Mouse (Mus musculus) stomach, embryonic 14.5 days (tissue): ENCODE data around the gene Faxc. TPM values are rescaled to one million over a fixed set of nuclear protein-coding genes. Genes with fewer than 3 reads are reported as not detected.

Experiments used
- ATAC-seq: fragments of 200-750 bp; cut with Nextera tagmentation; 2 replicates; pipeline ENCODE4 v1.8.0; 2017; ENCODE audit warnings: low read depth, moderate TSS enrichment; ENCODE audit not compliant: insufficient number of reproducible peaks, insufficient read depth, low FRiP score
- H3K27ac ChIP-seq: fragments of 300-500 bp; sonication (generic); 2 replicates; pipeline ENCODE4 v1.5.1; 2014; ENCODE audit warnings: mild to moderate bottlenecking, low read length, moderate library complexity, mixed read lengths
- H3K27me3 ChIP-seq: fragments of 300-500 bp; sonication (generic); 2 replicates; pipeline ENCODE4 v1.6.1; 2014; ENCODE audit warnings: low read length, control low read depth, mixed read lengths; ENCODE audit not compliant: control insufficient read depth, insufficient read depth
- H3K36me3 ChIP-seq: fragments of 300-500 bp; sonication (generic); 2 replicates; pipeline ENCODE4 v1.6.1; 2014; ENCODE audit warnings: mild to moderate bottlenecking, control low read depth, low read length, moderate library complexity, mixed read lengths; ENCODE audit not compliant: control insufficient read depth, insufficient read depth
- H3K4me1 ChIP-seq: fragments of 300-500 bp; sonication (generic); 2 replicates; pipeline ENCODE4 v1.6.1; 2014; ENCODE audit warnings: low read length, control low read depth, mixed read lengths; ENCODE audit not compliant: control insufficient read depth, insufficient read depth
- H3K4me2 ChIP-seq: fragments of 300-500 bp; sonication (generic); replicated peaks from 2 replicates; pipeline ENCODE4 v1.6.1; 2014; ENCODE audit warnings: low read depth, low read length, control low read depth
- H3K4me3 ChIP-seq: fragments of 300-500 bp; sonication (generic); 2 replicates; pipeline ENCODE4 v1.5.1; 2014; ENCODE audit warnings: low read depth, low read length, control low read depth
- H3K9ac ChIP-seq: fragments of 300-500 bp; sonication (generic); replicated peaks from 2 replicates; pipeline ENCODE4 v1.6.1; 2014; ENCODE audit warnings: low read depth, mild to moderate bottlenecking, control low read depth, low read length, moderate library complexity, mixed read lengths
- H3K9me3 ChIP-seq: fragments of 300-500 bp; sonication (generic); 2 replicates; pipeline ENCODE4 v1.6.1; 2016; ENCODE audit warnings: low read depth, low read length, control low read depth; ENCODE audit not compliant: control insufficient read depth
- WGBS: fragments of 180-500 bp; shearing (Covaris S2); extraction: QIAGEN DNeasy Blood & Tissue Kit; methylation state at CpG from one replicate; pipeline ENCODE4 v1.1.7; 2014; 5-methylcytosine and 5-hydroxymethylcytosine counted together
- polyA plus RNA-seq: library from polyadenylated mRNA; unstranded; fragments of >200 nt; fragmentation: Nextera tagmentation; extraction: Ambion mirVana; gene quantifications from 2 replicates; pipeline ENCODE4 v1.2.1, GENCODE M21; 2014

Gene Faxc
- polyA plus RNA-seq, 1 experiment from 2014 or later: 6.6 TPM

DNA sequence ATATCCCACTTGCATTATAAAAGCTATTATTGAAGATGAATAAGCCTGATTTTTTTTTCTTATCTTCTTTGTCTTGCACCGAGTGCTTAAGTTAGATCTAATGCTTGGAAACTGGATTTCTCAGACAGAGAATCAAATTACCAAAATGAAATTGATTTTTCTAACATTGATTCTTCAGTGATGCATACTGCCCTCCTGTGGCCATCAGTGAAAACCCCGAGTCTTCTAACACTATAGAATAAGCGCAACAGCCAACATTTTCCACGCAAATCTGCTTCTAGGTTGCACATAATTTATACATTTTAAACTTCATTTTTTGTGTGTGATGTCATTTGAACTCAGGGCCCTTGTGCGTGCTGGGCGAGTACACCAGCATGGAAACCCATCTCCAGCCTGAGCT, 20.3 kb downstream of the Faxc start:
- ATAC-seq: no peak
- WGBS: 37% methylated on average over 6 of the region's 6 CpGs
- no peak overlapping the region for H3K27ac ChIP-seq

DNA sequence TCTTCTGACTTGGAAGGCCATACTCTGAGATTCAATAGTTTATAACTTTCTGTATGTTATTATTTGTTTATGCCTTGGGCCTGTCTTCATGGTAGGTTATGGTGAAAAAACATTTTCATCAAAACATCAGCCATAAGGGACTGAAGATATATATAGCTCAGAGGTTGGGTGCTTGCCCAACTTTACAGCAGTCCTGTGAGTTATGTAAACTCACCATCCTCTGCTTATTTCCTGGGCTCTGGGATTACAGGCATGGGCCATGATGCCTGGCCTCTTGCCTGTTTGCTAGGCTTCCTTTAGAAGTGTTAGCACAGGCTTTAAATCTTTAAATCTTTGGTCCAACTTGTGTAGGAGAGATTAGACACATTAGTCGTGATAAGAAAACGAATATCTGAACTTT, 21.1 kb downstream of the Faxc start:
- H3K4me1 ChIP-seq: no peaks in the 10 kb centered on the region
- no peak overlapping the region for H3K27ac ChIP-seq
- no peaks in the 10 kb centered on the region for H3K27me3 ChIP-seq
- no peak overlapping the region for H3K4me2 ChIP-seq
- no peaks in the 10 kb centered on the region for H3K36me3 ChIP-seq
- no peak for ATAC-seq
- H3K9ac ChIP-seq: no peak overlapping the region
- H3K9me3 ChIP-seq: no peaks in the 10 kb centered on the region
- no peak overlapping the region for H3K4me3 ChIP-seq
- 45% methylated on average over 2 of the region's 2 CpGs for WGBS

More for the DNA sequence above, 20.3 kb downstream of the Faxc start:
- Histone ChIP-seq H3K4me2 (no peak overlapping the region), H3K9ac (no peak overlapping the region), H3K9me3 (no peaks in the 10 kb centered on the region), H3K4me3 (no peak overlapping the region), H3K4me1 (no peaks in the 10 kb centered on the region), H3K36me3 (no peaks in the 10 kb centered on the region), H3K27me3 (no peaks in the 10 kb centered on the region)

DNA sequence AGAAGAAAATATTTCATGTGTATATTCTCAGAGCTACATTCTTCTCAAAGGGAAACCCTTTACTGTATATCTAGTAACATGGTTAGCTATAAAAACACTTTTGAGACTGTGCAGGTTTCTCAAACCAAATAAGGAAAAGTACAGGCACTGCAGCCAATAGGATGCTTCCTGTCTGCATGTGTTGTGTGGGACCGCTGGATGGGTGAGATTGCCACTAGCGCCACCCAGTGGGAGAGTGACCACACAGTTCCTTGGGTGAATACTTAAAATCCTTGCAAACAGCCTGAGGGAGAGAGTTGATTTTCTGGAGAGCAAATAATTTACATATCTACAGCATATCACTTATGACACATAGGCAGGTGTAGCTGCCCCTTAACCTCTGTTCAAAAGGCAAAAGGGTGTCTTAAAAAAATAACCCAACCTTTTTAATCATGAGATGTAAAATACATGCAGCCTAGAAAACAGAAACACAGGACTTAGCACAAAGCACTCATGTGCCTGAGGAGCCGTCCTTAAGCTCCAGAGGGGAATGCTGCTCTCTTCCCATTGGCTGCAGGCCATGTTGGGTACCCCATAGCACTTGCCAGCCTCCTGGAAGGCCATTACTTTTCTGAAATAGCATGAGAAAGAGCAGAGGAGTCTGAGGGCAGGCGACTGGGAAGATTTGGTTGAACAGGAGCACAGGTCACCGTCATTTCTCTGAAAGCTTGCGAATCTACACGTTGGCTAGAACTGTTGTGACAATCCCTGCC, 26.6 kb downstream of the Faxc start:
- 60% methylated on average over 7 of the region's 7 CpGs for WGBS
- ATAC-seq: peak; percentile 53; the same call in 1 of the 2 replicates
- no peak overlapping the region for H3K27ac ChIP-seq

DNA sequence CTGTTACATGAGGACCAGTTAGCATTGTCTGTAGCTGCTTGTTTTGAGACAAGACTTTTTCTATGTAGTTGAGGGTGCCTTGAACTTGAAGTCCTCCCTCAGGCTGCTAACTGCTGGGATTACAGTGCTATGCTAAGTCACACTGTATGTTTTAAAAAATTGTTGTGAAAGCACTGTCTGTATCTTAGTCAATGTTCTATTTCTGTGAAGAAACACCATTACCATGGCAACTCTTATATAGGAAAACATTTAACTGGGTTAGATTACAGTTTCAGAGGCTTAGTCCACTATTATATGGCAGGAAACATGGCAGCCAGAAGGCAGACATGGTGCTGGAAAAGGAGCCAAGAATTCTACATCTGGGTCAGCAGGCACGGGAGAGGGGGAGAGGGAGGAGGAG, 40.8 kb downstream of the Faxc start:
- ATAC-seq: no peak
- Histone ChIP-seq H3K27me3 (no peaks in the 10 kb centered on the region), H3K9me3 (no peaks in the 10 kb centered on the region), H3K4me2 (no peak overlapping the region), H3K9ac (no peak overlapping the region), H3K4me1 (no peaks in the 10 kb centered on the region), H3K36me3 (no peaks in the 10 kb centered on the region; the same call in 1 of the 2 replicates), H3K4me3 (no peak overlapping the region), H3K27ac (no peak overlapping the region)
- 64% methylated on average over 1 of the region's 1 CpGs for WGBS

More for the DNA sequence above, 26.6 kb downstream of the Faxc start:
- Histone ChIP-seq H3K4me3 (no peak overlapping the region), H3K36me3 (no peaks in the 10 kb centered on the region; the same call in 1 of the 2 replicates), H3K9me3 (no peaks in the 10 kb centered on the region), H3K9ac (no peak overlapping the region), H3K27me3 (no peaks in the 10 kb centered on the region), H3K4me1 (no peaks in the 10 kb centered on the region), H3K4me2 (no peak overlapping the region)

DNA sequence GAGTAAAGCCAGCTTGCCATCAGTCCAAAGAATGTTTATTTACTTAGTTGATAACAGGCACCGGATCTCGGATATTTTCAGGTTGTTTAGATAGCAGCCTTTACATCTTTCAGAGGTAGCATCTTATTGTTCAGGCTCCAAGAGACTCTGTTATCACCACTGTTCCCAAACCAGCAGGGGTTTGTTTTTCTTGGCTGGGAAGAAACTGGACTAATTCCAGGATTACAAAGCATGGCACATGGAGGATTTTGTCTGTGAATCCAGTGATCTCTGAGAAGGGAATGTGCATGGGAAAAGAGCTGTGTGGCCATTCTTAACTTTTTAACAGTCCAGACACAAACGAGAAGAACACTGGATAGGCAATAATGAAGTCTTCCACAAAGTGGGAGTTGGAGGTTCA, 43.0 kb downstream of the Faxc start:
- no peaks in the 10 kb centered on the region for H3K27me3 ChIP-seq
- no peaks in the 10 kb centered on the region for H3K4me1 ChIP-seq
- no peak for ATAC-seq
- H3K9me3 ChIP-seq: no peaks in the 10 kb centered on the region
- H3K4me3 ChIP-seq: no peak overlapping the region
- no peak overlapping the region for H3K4me2 ChIP-seq
- no peaks in the 10 kb centered on the region for H3K36me3 ChIP-seq
- no peak overlapping the region for H3K27ac ChIP-seq
- WGBS: 22% methylated on average over 3 of the region's 3 CpGs
- no peak overlapping the region for H3K9ac ChIP-seq

DNA sequence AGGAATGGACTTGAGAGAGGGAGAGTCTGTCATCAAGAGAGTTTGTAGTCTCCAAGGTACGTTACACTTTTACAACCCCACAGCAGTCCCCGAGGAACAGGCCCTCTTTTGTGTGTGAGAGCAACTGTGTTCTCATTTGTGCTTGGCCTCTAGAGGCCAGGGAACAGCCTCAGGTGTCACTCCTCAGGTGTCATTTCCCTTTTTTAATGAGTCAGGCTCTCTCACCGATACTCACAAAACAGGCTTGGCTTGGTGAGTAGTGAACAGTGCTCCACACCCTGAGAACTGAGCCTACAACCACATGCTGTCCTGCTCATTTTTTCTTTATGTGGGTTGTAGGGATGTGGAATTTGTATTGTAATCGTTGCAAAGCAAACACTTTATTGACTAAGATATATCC, 49.3 kb downstream of the Faxc start:
- H3K4me3 ChIP-seq: no peak overlapping the region
- no peaks in the 10 kb centered on the region for H3K27me3 ChIP-seq
- no peaks in the 10 kb centered on the region; the same call in 1 of the 2 replicates for H3K36me3 ChIP-seq
- ATAC-seq: no peak
- H3K9ac ChIP-seq: no peak overlapping the region
- no peak overlapping the region for H3K4me2 ChIP-seq
- H3K4me1 ChIP-seq: no peaks in the 10 kb centered on the region
- no peak overlapping the region for H3K27ac ChIP-seq
- 82% methylated on average over 4 of the region's 4 CpGs for WGBS
- no peaks in the 10 kb centered on the region for H3K9me3 ChIP-seq

DNA sequence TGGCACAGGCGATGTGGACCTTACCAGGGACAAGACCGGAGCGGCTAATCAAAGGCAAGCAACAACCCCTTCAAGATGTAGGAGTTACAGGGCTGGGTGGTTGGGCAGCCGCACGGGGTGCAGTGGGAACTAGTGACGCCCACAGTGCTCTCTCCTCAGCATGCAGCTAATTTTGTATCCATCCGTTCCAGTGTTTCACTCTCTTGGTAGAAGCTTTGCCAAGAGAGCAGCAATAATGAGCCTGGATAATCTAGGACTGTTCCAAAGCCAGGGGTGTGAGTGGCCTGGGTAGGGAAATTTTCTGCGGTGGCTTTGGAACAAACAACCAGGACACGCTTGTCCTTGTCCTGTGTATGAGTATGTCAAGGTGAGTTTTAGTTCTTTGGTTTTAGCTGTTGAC, 51.3 kb downstream of the Faxc start:
- H3K36me3 ChIP-seq: no peaks in the 10 kb centered on the region; the same call in 1 of the 2 replicates
- no peaks in the 10 kb centered on the region for H3K9me3 ChIP-seq
- WGBS: 92% methylated on average over 9 of the region's 9 CpGs
- no peak overlapping the region for H3K4me3 ChIP-seq
- no peak overlapping the region for H3K27ac ChIP-seq
- H3K4me1 ChIP-seq: no peaks in the 10 kb centered on the region
- H3K4me2 ChIP-seq: no peak overlapping the region
- ATAC-seq: no peak
- H3K9ac ChIP-seq: no peak overlapping the region
- no peaks in the 10 kb centered on the region for H3K27me3 ChIP-seq

DNA sequence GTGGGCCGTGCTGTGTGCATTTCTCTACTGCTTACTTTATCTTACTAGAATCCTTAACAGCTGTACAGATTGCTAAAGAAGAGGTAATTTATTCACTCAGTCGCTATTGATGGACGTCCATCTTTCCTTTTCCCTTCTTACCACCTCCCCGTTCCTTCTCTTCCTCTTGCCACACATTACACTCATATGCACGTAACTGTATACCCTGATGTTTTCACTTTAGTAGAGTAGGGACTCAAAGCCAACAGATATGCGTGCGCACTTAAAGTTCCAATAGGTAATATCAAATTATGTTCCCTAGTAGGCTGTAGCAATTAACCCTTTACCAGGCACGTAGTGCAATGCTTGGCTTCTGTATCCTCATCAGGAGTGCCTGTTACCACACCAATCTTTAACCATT, 55.7 kb downstream of the Faxc start:
- Histone ChIP-seq H3K36me3 (no peaks in the 10 kb centered on the region; the same call in 1 of the 2 replicates), H3K4me3 (no peak overlapping the region), H3K9me3 (no peaks in the 10 kb centered on the region), H3K4me2 (no peak overlapping the region), H3K4me1 (no peaks in the 10 kb centered on the region), H3K27me3 (no peaks in the 10 kb centered on the region), H3K9ac (no peak overlapping the region), H3K27ac (no peak overlapping the region)
- no peak for ATAC-seq
- 74% methylated on average over 8 of the region's 8 CpGs for WGBS

DNA sequence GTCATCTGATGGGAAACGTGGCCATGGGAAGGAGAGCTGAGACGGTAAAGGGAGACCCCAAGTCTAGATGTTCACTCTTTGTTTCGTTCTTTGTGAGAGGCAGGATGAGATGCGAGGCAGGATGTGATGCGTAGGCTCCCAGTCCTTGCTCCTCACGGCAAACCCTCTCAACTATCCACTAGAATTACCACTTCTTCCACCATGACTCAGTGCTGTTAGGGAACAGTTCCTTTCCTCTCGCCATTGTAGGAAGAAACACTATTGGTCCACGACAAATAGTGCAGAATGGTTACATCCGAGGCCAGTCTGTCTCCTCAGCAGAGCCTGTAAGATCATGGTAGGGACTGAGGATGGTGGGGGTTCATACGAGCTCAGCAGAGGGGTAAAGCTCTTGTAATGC, 56.3 kb downstream of the Faxc start:
- H3K36me3 ChIP-seq: no peaks in the 10 kb centered on the region; the same call in 1 of the 2 replicates
- no peak overlapping the region for H3K27ac ChIP-seq
- ATAC-seq: no peak
- H3K27me3 ChIP-seq: no peaks in the 10 kb centered on the region
- H3K4me1 ChIP-seq: no peaks in the 10 kb centered on the region
- H3K4me2 ChIP-seq: no peak overlapping the region
- no peaks in the 10 kb centered on the region for H3K9me3 ChIP-seq
- H3K9ac ChIP-seq: no peak overlapping the region
- H3K4me3 ChIP-seq: no peak overlapping the region
- WGBS: 88% methylated on average over 10 of the region's 10 CpGs
